ENCODE assay signal across 24 mouse cellular contexts in the genomic region with DNA sequence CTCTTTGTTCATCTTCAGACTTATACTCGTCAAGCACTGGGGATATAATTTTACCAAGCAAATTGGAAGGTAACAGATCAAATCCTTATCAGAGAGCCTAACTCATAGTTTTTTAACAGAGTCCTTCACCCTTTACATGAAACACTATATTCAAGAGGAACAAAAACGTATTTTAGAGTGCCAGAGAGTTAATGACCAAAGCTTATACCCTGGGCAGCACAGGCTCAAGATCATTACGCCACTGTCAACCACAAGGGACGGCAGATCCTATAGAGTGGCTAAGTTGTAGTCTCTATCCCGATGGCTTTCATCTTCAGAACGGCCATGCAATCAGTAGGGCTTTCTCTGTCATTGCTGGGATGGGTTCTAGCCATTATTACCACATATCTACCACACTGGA. TPM values are rescaled to one million over a fixed set of nuclear protein-coding genes. Genes with fewer than 3 reads are reported as not detected.
"Had no signal": no experiment of that assay in that cellular context is flagged by ENCODE, and none has a peak within 500 bp of the region (broad histone marks: within the 10 kb centered on the region; RNA-seq: fewer than 3 reads in every experiment).

A gene (plus strand): TSS at position 301 of the 400 bp plus-strand sequence.

- H3K9ac ChIP-seq: limb, embryonic 12.5 days; limb, embryonic 15.5 days; liver, embryonic 14.5 days; liver, postnatal 0 days; lung, embryonic 14.5 days had no signal

- H3K4me2 ChIP-seq: limb, embryonic 12.5 days; limb, embryonic 15.5 days; liver, embryonic 11.5 days; lung, embryonic 14.5 days had no signal

- DNase-seq: layer of hippocampus, adult 9-11 months; left cerebral cortex, postnatal 4 days; liver, postnatal 0 days; lung, embryonic 14.5 days; midbrain, embryonic 14.5 days; thymus, adult 18-20 months; thymus, postnatal 36 days had no signal

- H3K4me1 ChIP-seq: limb, embryonic 12.5 days had no signal

- H3K36me3 ChIP-seq: limb, embryonic 12.5 days; limb, embryonic 15.5 days had no signal

- H3K27ac ChIP-seq: kidney, postnatal 0 days; layer of hippocampus, adult 2 months; limb, embryonic 12.5 days; limb, embryonic 15.5 days; liver, embryonic 14.5 days; macrophage had no signal

- H3K27me3 ChIP-seq: limb, embryonic 12.5 days; limb, embryonic 15.5 days had no signal

- H3K4me3 ChIP-seq: layer of hippocampus, adult 2 months; limb, embryonic 12.5 days; limb, embryonic 15.5 days had no signal

- ATAC-seq: liver, postnatal 0 days; lung, postnatal 0 days had no signal

- H3K9me3 ChIP-seq: limb, embryonic 12.5 days; limb, embryonic 15.5 days had no signal

RNA-seq across cellular contexts. Expression of the gene that starts here (rescaled TPM):
- polyA plus RNA-seq: kidney, adult 2 months; kidney, embryonic 14.5 days; kidney, postnatal 0 days; large intestine, adult 2 months; limb, embryonic 12.5 days; limb, embryonic 15.5 days; liver, embryonic 11.5 days; liver, embryonic 14.5 days; liver, postnatal 0 days; lung, embryonic 14.5 days; lung, postnatal 0 days; macrophage; midbrain, embryonic 14.5 days; midbrain, postnatal 0 days; neural tube, embryonic 11.5 days; neural tube, embryonic 14.5 days; spleen, adult 2 months; stomach, embryonic 16.5 days; urinary bladder, adult 2 months had no signal
